Mouse (Mus musculus) midbrain, embryonic 12.5 days (tissue): Measurements from ENCODE around the gene Ddr1. TPM values are rescaled to one million over a fixed set of nuclear protein-coding genes. Genes with fewer than 3 reads are reported as not detected.

ENCODE experiments used
- ATAC-seq: fragments of 200-750 bp; cut with Nextera tagmentation; 2 replicates; pipeline ENCODE4 v1.8.0; 2017; ENCODE audit warnings: low read depth, moderate TSS enrichment, moderate library complexity; ENCODE audit not compliant: low FRiP score
- H3K27ac ChIP-seq: fragments of 300-500 bp; sonication (generic); replicated peaks from 2 replicates; pipeline ENCODE4 v1.5.1; 2016; ENCODE audit warnings: mild to moderate bottlenecking
- H3K27me3 ChIP-seq: fragments of 300-500 bp; sonication (generic); 2 replicates; pipeline ENCODE4 v1.6.1; 2016; ENCODE audit warnings: mild to moderate bottlenecking
- H3K36me3 ChIP-seq: fragments of 300-500 bp; sonication (generic); 2 replicates; pipeline ENCODE4 v1.6.1; 2016
- H3K4me1 ChIP-seq: fragments of 300-500 bp; sonication (generic); 2 replicates; pipeline ENCODE4 v1.6.1; 2016
- H3K4me2 ChIP-seq: fragments of 300-500 bp; sonication (generic); replicated peaks from 2 replicates; pipeline ENCODE4 v1.6.1; 2016; ENCODE audit warnings: mild to moderate bottlenecking, moderate library complexity
- H3K4me3 ChIP-seq: fragments of 300-500 bp; sonication (generic); 2 replicates; pipeline ENCODE4 v1.5.1; 2016; ENCODE audit warnings: mild to moderate bottlenecking
- H3K9ac ChIP-seq: fragments of 300-500 bp; sonication (generic); replicated peaks from 2 replicates; pipeline ENCODE4 v1.6.1; 2016; ENCODE audit warnings: mild to moderate bottlenecking, moderate library complexity
- H3K9me3 ChIP-seq: fragments of 300-500 bp; sonication (generic); 2 replicates; pipeline ENCODE4 v1.6.1; 2016; ENCODE audit warnings: mild to moderate bottlenecking
- WGBS: fragments of 180-500 bp; shearing (Covaris S2); methylation state at CpG from one replicate; pipeline ENCODE4 v1.1.7; 2016; 5-methylcytosine and 5-hydroxymethylcytosine counted together
- polyA plus RNA-seq: library from polyadenylated mRNA; unstranded; fragments of >200 nt; fragmentation: Nextera tagmentation; extraction: Ambion mirVana; gene quantifications from 2 replicates; pipeline ENCODE4 v1.2.1, GENCODE M21; 2016

The Ddr1 gene
- polyA plus RNA-seq, 1 experiment from 2014 or later, result 201 TPM

DNA sequence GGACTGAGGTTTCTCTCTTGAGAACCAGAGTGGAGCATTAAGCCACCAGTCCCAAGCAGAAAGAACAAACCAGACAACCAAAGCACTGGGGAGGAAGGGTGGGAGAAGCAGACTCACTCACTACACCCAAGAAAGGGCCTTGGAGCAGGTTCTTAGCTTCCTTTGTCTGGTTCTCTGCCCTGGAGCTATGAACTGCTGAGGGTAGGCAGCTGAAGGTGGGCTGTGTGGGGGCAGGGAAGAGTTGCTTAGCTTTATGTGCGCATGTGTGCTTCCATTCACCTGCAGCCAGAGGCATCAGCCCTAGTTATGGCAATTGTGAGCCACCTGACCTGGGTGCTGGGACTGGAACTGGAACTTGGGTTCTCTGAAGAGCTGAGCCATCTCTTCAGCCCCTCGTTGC is 51.3 kb downstream of the Ddr1 start:
- Histone ChIP-seq H3K36me3 (peaks cover 34% of the 10 kb centered on the region), H3K4me1 (no peaks in the 10 kb centered on the region), H3K4me2 (no peak overlapping the region), H3K27me3 (no peaks in the 10 kb centered on the region), H3K9me3 (no peaks in the 10 kb centered on the region), H3K9ac (no peak overlapping the region), H3K4me3 (no peak overlapping the region), H3K27ac (no peak overlapping the region)
- WGBS, result 87% methylated on average over 2 of the region's 2 CpGs
- ATAC-seq, result no peak

DNA sequence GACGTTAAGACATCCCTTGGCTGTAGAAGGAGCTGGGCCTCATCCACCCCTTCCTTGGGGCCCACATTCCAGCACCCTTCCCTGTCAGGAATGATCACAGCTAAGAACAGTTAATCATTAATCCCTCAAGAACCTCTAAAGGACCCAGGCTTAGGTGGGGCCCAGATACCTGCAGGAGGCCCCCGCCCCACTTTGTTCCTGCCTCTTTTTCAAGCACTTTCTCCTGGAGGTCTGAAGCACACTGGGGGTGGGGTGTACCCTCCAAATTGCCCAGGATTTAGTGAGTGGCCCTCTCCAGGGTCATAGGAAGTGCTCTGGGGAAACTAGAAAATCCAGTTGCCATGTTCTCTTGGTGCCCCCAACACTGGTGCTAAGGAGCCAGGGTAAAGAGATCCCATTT is 55.0 kb downstream of the Ddr1 start:
- Histone ChIP-seq H3K27me3 (0 out of 2 replicates have a peak, but pooled peaks cover 7% of the 10 kb centered on the region), H3K4me2 (no peak overlapping the region), H3K9me3 (no peaks in the 10 kb centered on the region), H3K9ac (no peak overlapping the region), H3K27ac (no peak overlapping the region), H3K36me3 (no peaks in the 10 kb centered on the region), H3K4me3 (no peak overlapping the region), H3K4me1 (no peaks in the 10 kb centered on the region)
- WGBS, result 69% methylated on average over 2 of the region's 2 CpGs
- ATAC-seq, result no peak

DNA sequence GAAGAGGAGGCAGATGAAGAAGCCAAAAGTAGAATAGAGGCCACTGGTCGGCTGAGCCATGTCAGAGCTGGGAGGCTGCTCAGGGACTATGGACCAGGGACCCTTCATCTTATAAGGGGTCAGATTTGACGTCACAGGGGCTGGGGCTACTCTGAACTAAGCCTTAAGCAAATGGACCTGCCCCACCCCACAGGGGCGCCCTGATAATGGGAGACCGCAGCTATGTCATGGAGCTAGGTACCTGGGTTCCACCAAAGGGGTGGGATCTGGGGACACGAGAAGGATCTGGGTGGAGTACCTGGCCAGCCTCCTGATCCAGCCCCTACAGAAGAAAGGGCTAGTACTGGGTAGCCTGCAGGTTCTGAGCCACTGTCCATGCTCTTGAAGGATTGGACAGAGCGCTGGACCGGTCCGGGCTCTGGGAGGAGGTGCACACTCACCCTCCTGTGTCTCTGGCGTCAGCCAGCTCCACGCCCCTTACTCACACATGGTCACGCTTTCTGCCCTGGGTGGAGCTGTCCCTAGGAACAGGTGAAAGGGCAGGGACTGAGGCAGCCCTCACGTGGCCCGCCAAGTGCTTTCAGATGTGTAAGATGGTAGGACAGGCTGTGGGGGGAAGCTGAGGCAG is 60.7 kb downstream of the Ddr1 start, which contains the start of gene Mucl3:
Mucl3 (minus strand) TSS at position 87 of the 628 bp plus-strand sequence.
- H3K9ac ChIP-seq, result no peak within 1 kb of the TSS
- no peak within 1 kb of the TSS for H3K4me2 ChIP-seq
- H3K27ac ChIP-seq, result no peak within 1 kb of the TSS
- no peak within 1 kb of the TSS for H3K4me3 ChIP-seq
- no peak for ATAC-seq
- H3K4me1 ChIP-seq, result no peaks in the 10 kb centered on the region
- H3K36me3 ChIP-seq, result no peaks in the 10 kb centered on the region
- H3K9me3 ChIP-seq, result no peaks in the 10 kb centered on the region
- WGBS, result 76% methylated on average over 13 of the region's 13 CpGs
- 0 out of 2 replicates have a peak, but pooled peaks cover 7% of the 10 kb centered on the region for H3K27me3 ChIP-seq

DNA sequence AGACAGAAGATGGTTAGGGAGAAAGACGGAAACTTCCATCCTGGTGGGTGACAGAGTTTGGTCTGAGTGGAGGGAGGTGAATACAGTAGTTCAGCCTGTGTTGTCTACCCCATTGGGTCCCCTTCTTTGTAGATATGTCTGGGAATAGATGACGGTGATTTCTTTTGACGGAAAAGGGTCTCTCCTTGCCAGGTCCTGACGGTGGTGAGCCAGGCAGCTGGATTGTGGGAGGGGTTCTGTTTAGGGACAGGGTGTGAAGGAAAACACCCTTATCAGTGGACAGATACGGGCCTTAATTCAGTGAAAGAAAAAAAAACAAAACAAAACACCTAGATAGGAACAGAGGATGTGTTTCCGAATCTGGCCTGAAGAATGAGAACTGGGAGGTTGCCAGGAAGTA is 65.1 kb downstream of the Ddr1 start:
- no peak for ATAC-seq
- H3K9ac ChIP-seq, result no peak overlapping the region
- H3K9me3 ChIP-seq, result no peaks in the 10 kb centered on the region
- H3K27ac ChIP-seq, result no peak overlapping the region
- 87% methylated on average over 6 of the region's 6 CpGs for WGBS
- H3K4me1 ChIP-seq, result peaks cover 7% of the 10 kb centered on the region; the same call in 1 of the 2 replicates
- peak overlapping the region; percentile 40 for H3K4me2 ChIP-seq
- peaks cover 14% of the 10 kb centered on the region for H3K27me3 ChIP-seq
- no peaks in the 10 kb centered on the region for H3K36me3 ChIP-seq
- no peak overlapping the region for H3K4me3 ChIP-seq

DNA sequence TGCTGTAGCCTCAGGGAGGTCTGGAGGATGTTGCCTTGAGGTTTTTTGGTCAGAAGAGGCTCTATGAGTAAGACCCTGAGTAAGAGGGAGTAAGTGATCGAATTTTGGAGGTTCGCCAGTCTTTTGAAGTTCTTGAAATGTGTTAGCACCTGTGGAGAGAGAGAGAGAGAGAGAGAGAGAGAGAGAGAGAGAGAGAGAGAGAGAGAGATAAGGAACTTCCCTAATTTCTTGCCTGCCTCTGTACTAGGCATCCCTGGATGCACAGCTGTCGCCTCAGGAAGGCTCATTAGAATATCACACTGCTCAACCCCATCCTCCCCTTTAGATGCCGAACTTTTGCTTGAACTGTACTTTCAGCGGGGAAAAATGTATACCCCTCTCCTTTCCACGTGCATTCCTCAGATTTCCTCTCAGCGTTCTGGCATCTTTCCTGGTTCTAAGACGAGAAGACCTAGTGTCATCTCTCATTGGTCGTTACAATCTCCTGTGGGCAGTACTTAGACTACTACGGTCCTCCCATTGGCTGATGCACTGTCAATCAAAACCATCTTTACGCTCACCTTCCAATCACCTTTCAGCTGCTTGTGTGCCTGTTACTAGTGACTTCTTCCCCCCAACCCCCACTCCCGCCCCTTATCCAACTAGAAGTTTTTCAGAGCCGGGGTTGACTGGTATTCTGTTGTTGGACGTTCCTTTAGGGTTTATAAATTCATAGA is 65.8 kb downstream of the Ddr1 start:
- Histone ChIP-seq H3K4me3 (no peak overlapping the region), H3K27ac (no peak overlapping the region), H3K36me3 (no peaks in the 10 kb centered on the region), H3K27me3 (peaks cover 15% of the 10 kb centered on the region), H3K9me3 (no peaks in the 10 kb centered on the region), H3K9ac (no peak overlapping the region), H3K4me2 (peak overlapping the region; percentile 40), H3K4me1 (peaks cover 7% of the 10 kb centered on the region; the same call in 1 of the 2 replicates)
- peak; percentile 83; the same call in 1 of the 2 replicates for ATAC-seq
- 27% methylated on average over 14 of the region's 14 CpGs for WGBS

DNA sequence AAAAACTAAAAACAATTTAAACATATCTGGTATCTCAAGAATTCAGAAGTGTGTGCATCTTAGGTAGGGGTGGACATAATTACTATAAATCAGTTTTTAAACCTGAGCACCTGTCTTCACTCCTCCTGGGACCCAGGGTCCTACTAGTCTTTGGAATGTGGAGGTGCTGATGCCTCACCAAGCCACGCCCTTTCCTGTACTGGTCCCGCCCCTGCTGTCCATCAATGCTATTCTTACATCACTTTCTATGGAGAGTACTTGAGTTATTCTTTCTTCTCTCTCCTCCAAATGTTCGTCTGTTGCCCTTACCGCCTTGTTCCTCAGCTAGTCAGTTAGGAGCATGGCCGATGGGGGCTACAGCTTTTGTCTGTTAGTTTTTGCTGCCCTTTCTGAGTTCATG is 68.1 kb downstream of the Ddr1 start:
- Histone ChIP-seq H3K4me3 (no peak overlapping the region), H3K36me3 (no peaks in the 10 kb centered on the region), H3K4me2 (no peak overlapping the region), H3K9ac (no peak overlapping the region), H3K27me3 (peaks cover 15% of the 10 kb centered on the region), H3K4me1 (peaks cover 7% of the 10 kb centered on the region; the same call in 1 of the 2 replicates), H3K9me3 (no peaks in the 10 kb centered on the region), H3K27ac (no peak overlapping the region)
- 52% methylated on average over 5 of the region's 5 CpGs for WGBS
- ATAC-seq, result no peak

DNA sequence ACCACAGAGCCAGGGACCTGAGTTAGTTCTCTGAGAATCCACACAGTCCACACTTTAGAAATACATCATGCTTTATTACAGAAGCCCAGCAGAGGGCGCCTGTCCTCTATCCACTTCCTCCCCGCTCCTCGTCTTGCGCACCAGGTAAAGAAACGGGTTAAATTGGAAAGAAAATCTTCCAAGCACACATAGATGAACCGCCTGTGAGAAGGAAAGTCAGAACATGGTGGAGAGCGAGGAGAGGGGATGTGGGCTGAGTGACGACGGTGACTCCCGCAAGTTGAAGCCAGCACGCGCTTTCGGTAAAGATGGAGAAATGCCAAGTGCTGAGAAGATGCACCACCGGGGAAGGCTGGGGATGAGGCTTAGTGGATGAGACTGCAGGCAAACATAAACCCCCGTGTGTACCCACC is 68.7 kb downstream of the Ddr1 start:
- no peaks in the 10 kb centered on the region for H3K9me3 ChIP-seq
- H3K9ac ChIP-seq, result peak overlapping the region; percentile 44
- H3K4me2 ChIP-seq, result peak overlapping the region; percentile 61
- H3K27me3 ChIP-seq, result peaks cover 15% of the 10 kb centered on the region
- no peak overlapping the region for H3K27ac ChIP-seq
- no peak for ATAC-seq
- peak overlapping the region; percentile 39 for H3K4me3 ChIP-seq
- H3K4me1 ChIP-seq, result peaks cover 7% of the 10 kb centered on the region; the same call in 1 of the 2 replicates
- WGBS, result 2% methylated on average over 15 of the region's 15 CpGs
- no peaks in the 10 kb centered on the region for H3K36me3 ChIP-seq

DNA sequence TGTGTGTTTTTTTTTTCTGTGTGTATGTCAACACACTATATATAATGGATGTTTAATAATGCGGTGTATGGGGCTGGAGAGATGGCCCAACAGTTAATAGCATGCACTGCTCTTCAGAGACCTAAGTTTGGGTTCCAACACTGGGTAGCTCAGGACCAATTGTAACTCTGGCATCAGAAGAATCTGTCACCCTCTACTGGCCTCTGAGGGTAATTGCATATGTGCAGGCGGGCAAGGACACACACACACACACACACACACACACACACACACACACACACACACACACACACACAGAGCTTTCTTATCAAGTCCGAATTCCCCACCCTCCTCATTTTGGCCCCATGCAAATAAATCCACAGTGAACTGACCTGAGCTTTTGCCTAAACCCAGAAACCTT is 69.2 kb downstream of the Ddr1 start:
- Histone ChIP-seq H3K36me3 (no peaks in the 10 kb centered on the region), H3K27me3 (peaks cover 15% of the 10 kb centered on the region), H3K27ac (no peak overlapping the region), H3K4me1 (peaks cover 7% of the 10 kb centered on the region; the same call in 1 of the 2 replicates), H3K4me2 (no peak overlapping the region), H3K4me3 (no peak overlapping the region), H3K9ac (no peak overlapping the region), H3K9me3 (no peaks in the 10 kb centered on the region)
- 86% methylated on average over 2 of the region's 3 CpGs for WGBS
- ATAC-seq, result no peak

DNA sequence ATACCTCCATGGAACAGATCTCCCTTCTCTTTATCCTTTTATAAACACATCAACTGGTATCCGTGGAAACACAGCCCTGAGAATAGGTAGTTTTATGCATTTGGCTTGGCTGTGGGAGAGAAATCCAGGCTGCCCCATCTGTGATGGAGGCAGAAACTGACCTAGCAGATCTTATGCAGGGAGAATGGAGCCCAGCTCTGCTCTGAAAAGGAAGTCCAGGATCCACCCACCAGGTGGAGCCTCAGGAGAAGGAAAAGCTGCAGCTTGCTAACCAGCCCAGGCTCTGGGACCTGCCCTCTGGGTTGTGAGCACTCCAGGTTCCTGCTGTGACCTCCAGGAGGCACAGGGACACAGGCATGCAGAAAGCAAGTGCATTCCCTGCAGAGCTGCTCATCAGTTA is 70.4 kb downstream of the Ddr1 start:
- Histone ChIP-seq H3K9ac (no peak overlapping the region), H3K27me3 (peaks cover 15% of the 10 kb centered on the region), H3K4me3 (no peak overlapping the region), H3K36me3 (no peaks in the 10 kb centered on the region), H3K9me3 (no peaks in the 10 kb centered on the region), H3K4me1 (peaks cover 7% of the 10 kb centered on the region; the same call in 1 of the 2 replicates), H3K27ac (no peak overlapping the region), H3K4me2 (no peak overlapping the region)
- no peak for ATAC-seq
- 15% methylated on average over 1 of the region's 1 CpGs for WGBS

Other genes starting within 250 kb of the Ddr1 start
- 0.09 and 0.10 TPM in 2 replicates for gene H2-Q10, start 234.5 kb downstream of the Ddr1 start, polyA plus RNA-seq
- gene Pou5f1, start 198.6 kb downstream of the Ddr1 start, polyA plus RNA-seq, result not detected in 2 replicates
- 41.2 and 52.6 TPM in 2 replicates for gene Tcf19, start 187.8 kb downstream of the Ddr1 start, polyA plus RNA-seq
- 16.0 and 18.5 TPM in 2 replicates for gene Cchcr1, start 187.5 kb downstream of the Ddr1 start, polyA plus RNA-seq
- gene Psors1c2, start 171.4 kb downstream of the Ddr1 start, polyA plus RNA-seq, result 1.0 and 1.5 TPM in 2 replicates
- 0.06 TPM in 1 of 2 replicates, not detected in the other for gene Cdsn, start 152.5 kb downstream of the Ddr1 start, polyA plus RNA-seq
- not detected in 2 replicates for gene 2300002M23Rik, start 137.2 kb downstream of the Ddr1 start, polyA plus RNA-seq
- gene Sfta2, start 103.1 kb downstream of the Ddr1 start, polyA plus RNA-seq, result not detected in 2 replicates
- gene Gm9573, start 78.0 kb downstream of the Ddr1 start, polyA plus RNA-seq, result not detected in 2 replicates
- 0.08 TPM in 1 of 2 replicates, not detected in the other for gene Mucl3, start 60.9 kb downstream of the Ddr1 start, polyA plus RNA-seq
- gene Vars2, start 37.0 kb downstream of the Ddr1 start, polyA plus RNA-seq, result 18.7 and 19.0 TPM in 2 replicates
- gene Gtf2h4, start 30.9 kb downstream of the Ddr1 start, polyA plus RNA-seq, result 34.0 and 34.9 TPM in 2 replicates
- gene Ier3, start 117.1 kb upstream of the Ddr1 start, polyA plus RNA-seq, result 5.4 and 7.5 TPM in 2 replicates
- gene Flot1, start 118.6 kb upstream of the Ddr1 start, polyA plus RNA-seq, result 49.0 and 53.5 TPM in 2 replicates
- gene Tubb5, start 133.7 kb upstream of the Ddr1 start, polyA plus RNA-seq, result 1,535 and 1,561 TPM in 2 replicates
- gene Mdc1, start 136.9 kb upstream of the Ddr1 start, polyA plus RNA-seq, result 19.1 and 20.3 TPM in 2 replicates
- gene Nrm, start 156.7 kb upstream of the Ddr1 start, polyA plus RNA-seq, result 48.5 and 48.6 TPM in 2 replicates
- gene Ppp1r18, start 161.0 kb upstream of the Ddr1 start, polyA plus RNA-seq, result 27.7 and 27.9 TPM in 2 replicates
- gene Dhx16, start 175.2 kb upstream of the Ddr1 start, polyA plus RNA-seq, result 47.8 and 48.2 TPM in 2 replicates
- gene 2310061I04Rik, start 192.8 kb upstream of the Ddr1 start, polyA plus RNA-seq, result 24.9 and 29.2 TPM in 2 replicates
- 279 and 282 TPM in 2 replicates for gene Atat1, start 205.5 kb upstream of the Ddr1 start, polyA plus RNA-seq
- 45.5 and 53.6 TPM in 2 replicates for gene Mrps18b, start 211.8 kb upstream of the Ddr1 start, polyA plus RNA-seq
- 68.6 and 70.4 TPM in 2 replicates for gene Ppp1r10, start 211.8 kb upstream of the Ddr1 start, polyA plus RNA-seq